Mouse (Mus musculus) adrenal gland, postnatal 25 days (tissue): Measurements from ENCODE around the gene Pank4. TPM values are rescaled to one million over a fixed set of nuclear protein-coding genes. Genes with fewer than 3 reads are reported as not detected.

ENCODE experiments used
- DNase-seq: peaks from one replicate; pipeline ENCODE4 v3.0.0; 2021; ENCODE audit warnings: mixed read lengths
- total RNA-seq: library from RNA; stranded (reverse); gene quantifications from 2 replicates; pipeline ENCODE4 v1.2.3, GENCODE M21; 2021

Pank4 gene
- total RNA-seq, 1 experiment from 2014 or later = 33.6 TPM

GRCm38 (mm10) chr4:155014244-155014643, 50.3 kb downstream of the Pank4 start:
- no peak for DNase-seq

- DNase-seq = no peak
Measured at GRCm38 (mm10) chr4:155014791-155015190, 50.9 kb downstream of the Pank4 start.

GRCm38 (mm10) chr4:155015550-155015949, 51.6 kb downstream of the Pank4 start:
- DNase-seq = no peak

- DNase-seq = no peak
Measured at GRCm38 (mm10) chr4:155016807-155017206, 52.9 kb downstream of the Pank4 start.

GRCm38 (mm10) chr4:155017253-155017878, 53.4 kb downstream of the Pank4 start:
- no peak for DNase-seq

GRCm38 (mm10) chr4:155018066-155018465, 54.1 kb downstream of the Pank4 start:
- no peak for DNase-seq

- peak; percentile 23 for DNase-seq
Measured at GRCm38 (mm10) chr4:155018601-155019335, 54.8 kb downstream of the Pank4 start.

GRCm38 (mm10) chr4:155019336-155019847, 55.5 kb downstream of the Pank4 start:
- peak; percentile 15 for DNase-seq

- DNase-seq = no peak
Measured at GRCm38 (mm10) chr4:155020141-155020540, 56.2 kb downstream of the Pank4 start.

- no peak for DNase-seq
Measured at GRCm38 (mm10) chr4:155020813-155021212, 56.9 kb downstream of the Pank4 start.

GRCm38 (mm10) chr4:155022228-155022855, 58.4 kb downstream of the Pank4 start:
- DNase-seq = no peak

GRCm38 (mm10) chr4:155024170-155025010, 60.5 kb downstream of the Pank4 start:
- DNase-seq = no peak

Other genes with a start within 250 kb of the Pank4 start
- gene Ttc34, start 126.7 kb upstream of the Pank4 start, total RNA-seq = 0.52 TPM in 1 of 2 replicates, not detected in the other
- gene Mmel1, start 94.5 kb upstream of the Pank4 start, total RNA-seq = 5.6 and 6.2 TPM in 2 replicates
- gene Fam213b, start 65.0 kb upstream of the Pank4 start, total RNA-seq = 126 and 172 TPM in 2 replicates
- gene Tnfrsf14, start 35.6 kb upstream of the Pank4 start, total RNA-seq = 2.1 and 5.9 TPM in 2 replicates
- not detected in 2 replicates for gene Hes5, start 3.2 kb upstream of the Pank4 start, total RNA-seq
- 0.71 and 1.0 TPM in 2 replicates for gene Plch2, start 92.7 kb downstream of the Pank4 start, total RNA-seq
- 25.1 and 28.6 TPM in 2 replicates for gene Pex10, start 102.9 kb downstream of the Pank4 start, total RNA-seq
- 107 and 115 TPM in 2 replicates for gene Rer1, start 122.3 kb downstream of the Pank4 start, total RNA-seq
- 9.9 and 10.7 TPM in 2 replicates for gene Morn1, start 122.5 kb downstream of the Pank4 start, total RNA-seq